Comparison of ENCODE assay signal across 17 mouse cellular contexts in the genomic region with DNA sequence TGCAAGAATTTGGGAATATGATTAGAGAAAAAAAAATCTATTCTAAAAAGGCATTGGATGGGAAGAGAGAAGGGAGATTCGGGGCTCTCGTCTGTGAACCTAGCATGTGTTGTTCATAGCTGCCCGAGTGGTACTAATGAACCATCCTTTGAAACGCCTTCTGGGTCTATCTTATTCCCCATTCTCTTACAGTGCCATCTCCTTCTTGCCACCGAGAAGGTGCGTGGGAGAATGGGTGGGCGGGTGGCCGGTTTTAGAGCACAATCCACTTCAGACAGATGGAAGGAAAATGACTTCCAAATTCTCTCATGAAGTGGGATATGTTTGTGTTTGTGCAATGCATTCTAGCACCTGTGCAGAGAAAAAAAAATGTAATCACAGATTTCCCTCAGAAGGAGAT.
DNase-seq lines count a peak whose midpoint lies in the region; ATAC-seq and TF ChIP-seq lines count a peak whose summit lies in the region.
"Had no signal": no experiment of that assay in that cellular context is flagged by ENCODE, and none has a peak within 500 bp of the region (broad histone marks: within the 10 kb centered on the region; RNA-seq: fewer than 3 reads in every experiment).

No protein-coding gene starts in this region.

- WGBS in midbrain, embryonic 15.5 days: 60% methylated on average over 8 of the region's 8 CpGs
- WGBS in midbrain, postnatal 0 days: 65% methylated on average over 8 of the region's 8 CpGs
- WGBS in thymus, adult 2 months: 90% methylated on average over 8 of the region's 8 CpGs

- H3K4me2 ChIP-seq in midbrain, embryonic 15.5 days: no peak overlapping the region
- no peak overlapping the region for H3K4me2 ChIP-seq in midbrain, postnatal 0 days (ENCODE audit: low read depth, low read length, poor library complexity, severe bottlenecking)
- H3K4me2 ChIP-seq: embryonic facial prominence, embryonic 13.5 days; liver, embryonic 13.5 days had no signal

- no peak overlapping the region for H3K4me3 ChIP-seq in midbrain, embryonic 15.5 days
- H3K4me3 ChIP-seq in midbrain, postnatal 0 days (ENCODE audit: low read depth, low read length): no peak overlapping the region
- no peak overlapping the region for H3K4me3 ChIP-seq in thymus, adult 2 months (ENCODE audit: control insufficient read depth, insufficient read depth, low read length)
- H3K4me3 ChIP-seq: embryonic facial prominence, embryonic 13.5 days; gastrocnemius, adult 2 months; liver, embryonic 13.5 days; myocyte had no signal

- H3K9ac ChIP-seq in midbrain, embryonic 15.5 days: no peak overlapping the region
- no peak overlapping the region for H3K9ac ChIP-seq in midbrain, postnatal 0 days (replicated peaks; ENCODE audit: low read length, poor library complexity, severe bottlenecking)
- H3K9ac ChIP-seq: embryonic facial prominence, embryonic 13.5 days; liver, embryonic 13.5 days had no signal

- DNase-seq in midbrain, postnatal 0 days (ENCODE audit: low spot score): no peak
- DNase-seq in frontal cortex, postnatal 36 days (ENCODE audit: low spot score in 2 of 2): peak; percentile 63 to 83
- peak; percentile 65 to 69 for DNase-seq in left cerebral cortex, postnatal 14 days (ENCODE audit: low spot score in 2 of 2)
- DNase-seq in cerebellum, adult 18-20 months: no peak
- no peak for DNase-seq in ovary, adult 18-20 months (ENCODE audit: low spot score)
- no peak for DNase-seq in thymus, adult 2 months
- DNase-seq: adrenal gland, postnatal 25 days; cerebellum, adult 9-10 months; gastrocnemius, adult 2 months; kidney, adult 2 months; liver, embryonic 13.5 days; spleen, adult 18-20 months; thymus, adult 18-20 months had no signal

- no peaks in the 10 kb centered on the region for H3K27me3 ChIP-seq in midbrain, embryonic 15.5 days (replicated peaks)
- H3K27me3 ChIP-seq in midbrain, postnatal 0 days (ENCODE audit: insufficient read depth, low read length): no peaks in the 10 kb centered on the region
- H3K27me3 ChIP-seq in thymus, adult 2 months (ENCODE audit: control insufficient read depth, insufficient read depth, low read length): no peaks in the 10 kb centered on the region
- H3K27me3 ChIP-seq: embryonic facial prominence, embryonic 13.5 days; liver, embryonic 13.5 days had no signal

- no peaks in the 10 kb centered on the region for H3K36me3 ChIP-seq in midbrain, embryonic 15.5 days (replicated peaks)
- no peaks in the 10 kb centered on the region for H3K36me3 ChIP-seq in midbrain, postnatal 0 days (ENCODE audit: insufficient read depth, low read length)
- H3K36me3 ChIP-seq in thymus, adult 2 months (ENCODE audit: control insufficient read depth, insufficient read depth, low read length): no peaks in the 10 kb centered on the region
- H3K36me3 ChIP-seq: embryonic facial prominence, embryonic 13.5 days; liver, embryonic 13.5 days had no signal

- peak overlapping the region; percentile 39 for H3K27ac ChIP-seq in midbrain, embryonic 15.5 days
- no peak overlapping the region for H3K27ac ChIP-seq in midbrain, postnatal 0 days (ENCODE audit: low read depth, low read length)
- H3K27ac ChIP-seq in thymus, adult 2 months (ENCODE audit: control insufficient read depth, insufficient read depth, low read length): no peak overlapping the region
- H3K27ac ChIP-seq: gastrocnemius, adult 2 months; liver, embryonic 13.5 days had no signal

- ATAC-seq in midbrain, embryonic 15.5 days (replicated peaks): no peak
- no peak for ATAC-seq in midbrain, postnatal 0 days (ENCODE audit: low FRiP score)
- ATAC-seq: CD4-positive, CD25-positive, alpha-beta regulatory T cell, adult 4 months had no signal

- intact Hi-C loops in left cerebral cortex, postnatal 14 days (cut with DNase I): no loop called here

- H3K9me3 ChIP-seq in midbrain, embryonic 15.5 days: no peaks in the 10 kb centered on the region
- no peaks in the 10 kb centered on the region for H3K9me3 ChIP-seq in midbrain, postnatal 0 days (ENCODE audit: low read length)
- H3K9me3 ChIP-seq: embryonic facial prominence, embryonic 13.5 days; liver, embryonic 13.5 days had no signal

- no peak for TF ChIP-seq POLR2A in thymus, adult 2 months (IDR thresholded peaks at IDR 0.05; ENCODE audit: control insufficient read depth, extremely low read depth, insufficient read depth, low read length, poor library complexity)

- TF ChIP-seq CTCF in midbrain, postnatal 0 days (IDR thresholded peaks at IDR 0.05): no peak
- no peak for TF ChIP-seq CTCF in thymus, adult 2 months (IDR thresholded peaks at IDR 0.05; ENCODE audit: borderline replicate concordance, control insufficient read depth, extremely low read depth, insufficient read depth, low read length, poor library complexity)

- H3K4me1 ChIP-seq in midbrain, embryonic 15.5 days: peaks cover 30% of the 10 kb centered on the region
- peaks cover 16% of the 10 kb centered on the region for H3K4me1 ChIP-seq in midbrain, postnatal 0 days (ENCODE audit: insufficient read depth, low read length)
- no peaks in the 10 kb centered on the region for H3K4me1 ChIP-seq in thymus, adult 2 months (replicated peaks; ENCODE audit: control insufficient read depth, insufficient read depth, low read length)
- H3K4me1 ChIP-seq: liver, embryonic 13.5 days had no signal

Comparison
In these comparisons a context has a peak if more than half of its experiments do, and no peak if none do; other contexts are left out.
1. DNase-seq: peak in frontal cortex, postnatal 36 days (2 of 2) and left cerebral cortex, postnatal 14 days (2 of 2); none in midbrain, postnatal 0 days (single experiment), cerebellum, adult 18-20 months (0 of 2), ovary, adult 18-20 months (single experiment) and thymus, adult 2 months (single experiment).